Mouse (Mus musculus) MEL (cell line): Measurements from ENCODE around the gene Josd1. TPM values are rescaled to one million over a fixed set of nuclear protein-coding genes. Genes with fewer than 3 reads are reported as not detected.

Experiments used
- DNase-seq: peaks from one replicate; pipeline ENCODE4 v3.0.0; 2011; ENCODE audit warnings: low read depth, low spot score
- H3K27ac ChIP-seq: 2 replicates; pipeline ENCODE4 v1.5.1; 2012; ENCODE audit warnings: low read depth, mild to moderate bottlenecking, control low read depth, low read length, moderate library complexity; ENCODE audit not compliant: control insufficient read depth
- H3K27me3 ChIP-seq, 2 experiments: fragments of 150-350 bp in 1 of 2; sonication (generic) in 1 of 2; 2 replicates each; pipeline ENCODE4 v1.6.1; 2012; ENCODE audit warnings: low read length in 2 of 2, mild to moderate bottlenecking in 2 of 2, improper control_type of control experiment in 1 of 2, moderate library complexity in 1 of 2; ENCODE audit not compliant: insufficient read depth in 2 of 2, control insufficient read depth in 1 of 2
- H3K36me3 ChIP-seq, 2 experiments: 2 replicates each; pipeline ENCODE4 v1.6.1; 2012 to 2014; ENCODE audit warnings: low read length in 2 of 2, improper control_type of control experiment in 1 of 2, inconsistent platforms in 1 of 2, mild to moderate bottlenecking in 1 of 2; ENCODE audit not compliant: insufficient read depth in 2 of 2, control insufficient read depth in 1 of 2
- H3K4me1 ChIP-seq, 2 experiments: fragments of 150-350 bp in 1 of 2; sonication (generic) in 1 of 2; 2 replicates each; pipeline ENCODE4 v1.6.1; 2012; ENCODE audit warnings: low read length in 2 of 2, improper control_type of control experiment in 1 of 2, mild to moderate bottlenecking in 1 of 2; ENCODE audit not compliant: insufficient read depth in 2 of 2, control insufficient read depth in 1 of 2
- H3K4me3 ChIP-seq, 2 experiments: fragments of 150-350 bp in 1 of 2; sonication (generic) in 1 of 2; 2 replicates each; pipeline ENCODE4 v1.5.1; 2012; ENCODE audit warnings: low read depth in 2 of 2, low read length in 2 of 2, mild to moderate bottlenecking in 2 of 2, moderate library complexity in 2 of 2, control low read depth in 1 of 2, improper control_type of control experiment in 1 of 2; ENCODE audit not compliant: control insufficient read depth in 1 of 2, insufficient read depth in 1 of 2
- H3K79me2 ChIP-seq: 2 replicates; pipeline ENCODE4 v1.6.1; 2012; ENCODE audit warnings: mild to moderate bottlenecking, low read length, moderate library complexity; ENCODE audit not compliant: control insufficient read depth, poor library complexity, insufficient read depth
- H3K9ac ChIP-seq: 2 replicates; pipeline ENCODE4 v1.6.1; 2012; ENCODE audit warnings: low read depth, mild to moderate bottlenecking, control low read depth, low read length, moderate library complexity; ENCODE audit not compliant: control insufficient read depth, poor library complexity, severe bottlenecking
- H3K9me3 ChIP-seq: fragments of 150-350 bp; sonication (generic); replicated peaks from 2 replicates; pipeline ENCODE4 v1.6.1; 2012; ENCODE audit warnings: mild to moderate bottlenecking, low read length, improper control_type of control experiment, moderate library complexity; ENCODE audit not compliant: insufficient read depth
- BHLHE40 ChIP-seq: IDR thresholded peaks from 2 replicates; pipeline ENCODE4 v1.6.1; 2012; ENCODE audit warnings: low read depth, mild to moderate bottlenecking, inconsistent platforms, low read length, improper control_type of control experiment, borderline replicate concordance
- CHD1 ChIP-seq: IDR thresholded peaks from 2 replicates; pipeline ENCODE4 v1.6.1; 2012; ENCODE audit warnings: low read depth, mild to moderate bottlenecking, inconsistent platforms, low read length, improper control_type of control experiment
- CHD2 ChIP-seq: IDR thresholded peaks from 2 replicates; pipeline ENCODE4 v1.6.1; 2011; ENCODE audit warnings: low read length, improper control_type of control experiment
- CTCF ChIP-seq, 3 experiments: IDR thresholded peaks in 2 of 3; conservative IDR thresholded peaks in 1 of 3; 2 replicates each; pipeline ENCODE4 v1.5.1; 2011 to 2012; ENCODE audit warnings: low read length in 3 of 3, low read depth in 2 of 3, mild to moderate bottlenecking in 2 of 3, improper control_type of control experiment in 1 of 3, inconsistent platforms in 1 of 3, mixed read lengths in 1 of 3, moderate library complexity in 1 of 3; ENCODE audit not compliant: control insufficient read depth in 1 of 3, insufficient read depth in 1 of 3, poor library complexity in 1 of 3, severe bottlenecking in 1 of 3
- E2F4 ChIP-seq: IDR thresholded peaks from 2 replicates; pipeline ENCODE4 v1.6.1; 2011; ENCODE audit warnings: low read depth, low read length, improper control_type of control experiment, borderline replicate concordance
- EP300 ChIP-seq, 2 experiments: IDR thresholded peaks; 2 replicates each; pipeline ENCODE4 v1.6.1; 2011; ENCODE audit warnings: improper control_type of control experiment in 2 of 2, low read length in 2 of 2, low read depth in 1 of 2, mild to moderate bottlenecking in 1 of 2
- GATA1 ChIP-seq: IDR thresholded peaks from 2 replicates; pipeline ENCODE4 v1.6.1; 2011; ENCODE audit warnings: low read depth, low read length, improper control_type of control experiment
- KAT2A ChIP-seq: conservative IDR thresholded peaks from 2 replicates; pipeline ENCODE4 v1.6.1; 2012; ENCODE audit warnings: low read depth, low read length, improper control_type of control experiment, inconsistent platforms
- MAFK ChIP-seq: IDR thresholded peaks from 2 replicates; pipeline ENCODE4 v1.6.1; 2011; ENCODE audit warnings: low read depth, mild to moderate bottlenecking, low read length, improper control_type of control experiment, borderline replicate concordance
- MAZ ChIP-seq: IDR thresholded peaks from 2 replicates; pipeline ENCODE4 v1.6.1; 2012; ENCODE audit warnings: low read depth, mild to moderate bottlenecking, inconsistent platforms, low read length, improper control_type of control experiment
- MEF2A ChIP-seq: IDR thresholded peaks from 2 replicates; pipeline ENCODE4 v1.6.1; 2014; ENCODE audit warnings: low read depth, mild to moderate bottlenecking, inconsistent platforms, low read length, improper control_type of control experiment; ENCODE audit not compliant: poor library complexity, insufficient replicate concordance, severe bottlenecking; ENCODE audit errors: extremely low read depth
- MXI1 ChIP-seq: IDR thresholded peaks from 2 replicates; pipeline ENCODE4 v1.6.1; 2011; ENCODE audit warnings: mild to moderate bottlenecking, low read depth, low read length, improper control_type of control experiment
- MYB ChIP-seq: IDR thresholded peaks from 2 replicates; pipeline ENCODE4 v1.6.1; 2011; ENCODE audit warnings: mild to moderate bottlenecking, low read depth, low read length, improper control_type of control experiment
- NRF1 ChIP-seq: IDR thresholded peaks from 2 replicates; pipeline ENCODE4 v1.6.1; 2014; ENCODE audit warnings: low read depth, mild to moderate bottlenecking, inconsistent platforms, low read length, improper control_type of control experiment, moderate library complexity; ENCODE audit not compliant: poor library complexity, insufficient read depth, severe bottlenecking
- POLR2A ChIP-seq, 2 experiments: IDR thresholded peaks; 2 replicates each; pipeline ENCODE4 v1.6.1; 2011 to 2012; ENCODE audit warnings: low read length in 2 of 2, mild to moderate bottlenecking in 2 of 2, control low read depth in 1 of 2, improper control_type of control experiment in 1 of 2, low read depth in 1 of 2, moderate library complexity in 1 of 2; ENCODE audit not compliant: control insufficient read depth in 1 of 2, insufficient read depth in 1 of 2, poor library complexity in 1 of 2
- RAD21 ChIP-seq: IDR thresholded peaks from 2 replicates; pipeline ENCODE4 v1.6.1; 2011; ENCODE audit warnings: mild to moderate bottlenecking, low read depth, low read length, improper control_type of control experiment
- RCOR1 ChIP-seq: IDR thresholded peaks from 2 replicates; pipeline ENCODE4 v1.6.1; 2012; ENCODE audit warnings: low read depth, mild to moderate bottlenecking, inconsistent platforms, low read length, improper control_type of control experiment
- SIN3A ChIP-seq: IDR thresholded peaks from 2 replicates; pipeline ENCODE4 v1.6.1; 2012; ENCODE audit warnings: low read length, improper control_type of control experiment, inconsistent platforms
- SMC3 ChIP-seq: IDR thresholded peaks from 2 replicates; pipeline ENCODE4 v1.6.1; 2011; ENCODE audit warnings: low read depth, low read length, improper control_type of control experiment
- ZMIZ1 ChIP-seq: IDR thresholded peaks from 2 replicates; pipeline ENCODE4 v1.6.1; 2012; ENCODE audit warnings: low read depth, mild to moderate bottlenecking, inconsistent platforms, low read length, improper control_type of control experiment, moderate library complexity
- polyA plus RNA-seq, 2 experiments: library from polyadenylated mRNA; stranded (reverse) in 1 of 2; unstranded in 1 of 2; fragments of >175 nt in 1 of 2; fragments of >200 nt in 1 of 2; gene quantifications; 2 replicates each; pipeline versions ENCODE4 v1.2.1 to v1.2.4; 2012; ENCODE audit warnings: low replicate concordance in 2 of 2, low read depth in 1 of 2; ENCODE audit not compliant: insufficient read length in 2 of 2, insufficient read depth in 1 of 2, missing spikeins in 1 of 2
- total RNA-seq: library from RNA; depleted of rRNA; stranded (reverse); fragments of 300-350 nt; gene quantifications from 2 replicates; pipeline ENCODE4 v1.2.3, GENCODE M21; 2012

Josd1 gene
- total and polyA plus RNA-seq, 3 experiments = 46.5 to 47.2 TPM; not detected in 1

- Histone ChIP-seq H3K27me3 (no peaks in the 10 kb centered on the region), H3K4me1 (no peaks in the 10 kb centered on the region), H3K4me3 (no peak overlapping the region), H3K27ac (no peak overlapping the region), H3K36me3 (peaks cover 0 to 7% of the 10 kb centered on the region in 2 experiments; a peak in 2 of 4 replicates), H3K9me3 (no peaks in the 10 kb centered on the region), H3K9ac (no peak overlapping the region), H3K79me2 (no peaks in the 10 kb centered on the region)
- peak; percentile 23 for DNase-seq
- TF ChIP-seq ZMIZ1 = no peak
- TF ChIP-seq CHD2 = no peak
- TF ChIP-seq E2F4 = no peak
- TF ChIP-seq MXI1 = no peak
- peak; percentile 3 for TF ChIP-seq RAD21
- no peak for TF ChIP-seq GATA1
- TF ChIP-seq RCOR1 = no peak
- TF ChIP-seq CTCF (IDR thresholded peaks at IDR 0.05 in 2 of 3, conservative IDR thresholded peaks at IDR 0.05 in 1 of 3; ENCODE audit: control insufficient read depth in 1 of 3, insufficient read depth in 1 of 3, low read depth in 2 of 3, low read length in 3 of 3, poor library complexity in 1 of 3, severe bottlenecking in 1 of 3) = peak in 1 of 3 experiments; percentile 41; a peak in 2 of 6 replicates
- TF ChIP-seq MYB = no peak
- no peak for TF ChIP-seq POLR2A (IDR thresholded peaks at IDR 0.05; ENCODE audit: control insufficient read depth in 1 of 2, insufficient read depth in 1 of 2, low read depth in 1 of 2, low read length in 2 of 2, poor library complexity in 1 of 2)
These were observed 20.6 kb upstream of the Josd1 start for GRCm38 (mm10) chr15:79708229-79708822.

GRCm38 (mm10) chr15:79706603-79707214 lies 19.0 kb upstream of the Josd1 start:
- Histone ChIP-seq H3K36me3 (peaks cover 0 to 5% of the 10 kb centered on the region in 2 experiments; a peak in 2 of 4 replicates), H3K9ac (no peak overlapping the region), H3K4me3 (no peak overlapping the region), H3K79me2 (no peaks in the 10 kb centered on the region), H3K9me3 (no peaks in the 10 kb centered on the region), H3K4me1 (no peaks in the 10 kb centered on the region), H3K27me3 (no peaks in the 10 kb centered on the region), H3K27ac (no peak overlapping the region)
- DNase-seq = no peak
- TF ChIP-seq MAZ = no peak
- no peak for TF ChIP-seq NRF1
- no peak for TF ChIP-seq KAT2A
- no peak for TF ChIP-seq SIN3A
- TF ChIP-seq MEF2A = no peak
- TF ChIP-seq MXI1 = no peak
- no peak for TF ChIP-seq CHD1
- no peak for TF ChIP-seq E2F4
- no peak for TF ChIP-seq MAFK
- TF ChIP-seq SMC3 = no peak
- TF ChIP-seq EP300 (IDR thresholded peaks at IDR 0.05; ENCODE audit: low read depth in 1 of 2, low read length in 2 of 2) = no peak
- TF ChIP-seq BHLHE40 = no peak
- TF ChIP-seq, all 39 proteins: peak for 0
